Mouse (Mus musculus): Measurements from ENCODE around the gene Kif1b. TPM values are rescaled to one million over a fixed set of nuclear protein-coding genes. Genes with fewer than 3 reads are reported as not detected.
"Not testable (repeated sequence)": the region's sequence is repeated elsewhere in the genome, so short reads cannot be mapped to it uniquely, and the experiment has no call there.

The Kif1b gene
- polyA plus RNA-seq, 1 experiment from 2014 or later = 38.9 TPM

- Histone ChIP-seq H3K9ac (no peak overlapping the region), H3K4me1 (ENCODE audit: insufficient read depth) (no peaks in the 10 kb centered on the region), H3K4me3 (ENCODE audit: low read depth, low read length) (no peak overlapping the region), H3K27ac (ENCODE audit: low read depth) (no peak overlapping the region), H3K4me2 (no peak overlapping the region), H3K9me3 (ENCODE audit: low read depth, low read length) (no peaks in the 10 kb centered on the region), H3K27me3 (ENCODE audit: insufficient read depth, low read length) (no peaks in the 10 kb centered on the region), H3K36me3 (ENCODE audit: insufficient read depth) (0 out of 2 replicates have a peak, but pooled peaks cover 4% of the 10 kb centered on the region)
- ATAC-seq (ENCODE audit: insufficient read depth) (no peak), DNase-seq (no peak)
- no peak for TF ChIP-seq CTCF (IDR thresholded peaks at IDR 0.05; ENCODE audit: low read depth)
- 76% methylated on average over 6 of the region's 6 CpGs for WGBS
Observed at GRCm38 (mm10) chr4:149173661-149174060, 133.8 kb downstream of the Kif1b start.

GRCm38 (mm10) chr4:149172666-149173065 lies 134.8 kb downstream of the Kif1b start:
- no peak overlapping the region for H3K4me3 ChIP-seq (ENCODE audit: low read depth, low read length)
- TF ChIP-seq CTCF (IDR thresholded peaks at IDR 0.05; ENCODE audit: low read depth) = no peak
- 0 out of 2 replicates have a peak, but pooled peaks cover 4% of the 10 kb centered on the region for H3K36me3 ChIP-seq (ENCODE audit: insufficient read depth)
- no peaks in the 10 kb centered on the region for H3K27me3 ChIP-seq (ENCODE audit: insufficient read depth, low read length)
- 44% methylated on average over 2 of the region's 2 CpGs for WGBS
- H3K27ac ChIP-seq (ENCODE audit: low read depth) = peak overlapping the region; percentile 78
- H3K9ac ChIP-seq = no peak overlapping the region
- H3K4me1 ChIP-seq (ENCODE audit: insufficient read depth) = no peaks in the 10 kb centered on the region
- ATAC-seq (ENCODE audit: insufficient read depth) (peak; percentile 43; the same call in 1 of the 2 replicates), DNase-seq (peak; percentile 65)
- no peaks in the 10 kb centered on the region for H3K9me3 ChIP-seq (ENCODE audit: low read depth, low read length)
- no peak overlapping the region for H3K4me2 ChIP-seq

- Histone ChIP-seq H3K36me3 (ENCODE audit: insufficient read depth) (0 out of 2 replicates have a peak, but pooled peaks cover 2% of the 10 kb centered on the region), H3K27me3 (ENCODE audit: insufficient read depth, low read length) (no peaks in the 10 kb centered on the region), H3K27ac (ENCODE audit: low read depth) (peak overlapping the region; percentile 78; the same call in 1 of the 2 replicates), H3K4me2 (no peak overlapping the region), H3K9ac (no peak overlapping the region), H3K4me3 (ENCODE audit: low read depth, low read length) (no peak overlapping the region), H3K4me1 (ENCODE audit: insufficient read depth) (no peaks in the 10 kb centered on the region), H3K9me3 (ENCODE audit: low read depth, low read length) (no peaks in the 10 kb centered on the region)
- 76% methylated on average over 5 of the region's 5 CpGs for WGBS
- no peak for TF ChIP-seq CTCF (IDR thresholded peaks at IDR 0.05; ENCODE audit: low read depth)
- DNase-seq = no peak
- no peak for ATAC-seq (ENCODE audit: insufficient read depth)
Observed at GRCm38 (mm10) chr4:149172083-149172482, 135.4 kb downstream of the Kif1b start.

- H3K27ac ChIP-seq (ENCODE audit: low read depth) = no peak overlapping the region
Observed at GRCm38 (mm10) chr4:149171581-149171981, 135.9 kb downstream of the Kif1b start.

GRCm38 (mm10) chr4:149170394-149170931 lies 137.0 kb downstream of the Kif1b start:
- Histone ChIP-seq H3K4me3 (ENCODE audit: low read depth, low read length) (no peak overlapping the region), H3K4me1 (ENCODE audit: insufficient read depth) (no peaks in the 10 kb centered on the region), H3K9me3 (ENCODE audit: low read depth, low read length) (no peaks in the 10 kb centered on the region), H3K36me3 (ENCODE audit: insufficient read depth) (no peaks in the 10 kb centered on the region), H3K9ac (no peak overlapping the region), H3K4me2 (no peak overlapping the region), H3K27ac (ENCODE audit: low read depth) (no peak overlapping the region), H3K27me3 (ENCODE audit: insufficient read depth, low read length) (no peaks in the 10 kb centered on the region)
- DNase-seq (no peak), ATAC-seq (ENCODE audit: insufficient read depth) (no peak)
- 51% methylated on average over 7 of the region's 7 CpGs for WGBS
- TF ChIP-seq CTCF (IDR thresholded peaks at IDR 0.05; ENCODE audit: low read depth) = no peak

More at GRCm38 (mm10) chr4:149171581-149171981, 135.9 kb downstream of the Kif1b start:
- H3K9me3 ChIP-seq (ENCODE audit: low read depth, low read length) = no peaks in the 10 kb centered on the region
- DNase-seq (peak; percentile 38), ATAC-seq (ENCODE audit: insufficient read depth) (no peak)
- H3K36me3 ChIP-seq (ENCODE audit: insufficient read depth) = no peaks in the 10 kb centered on the region
- H3K4me2 ChIP-seq = no peak overlapping the region
- WGBS = 63% methylated on average over 5 of the region's 5 CpGs
- no peak for TF ChIP-seq CTCF (IDR thresholded peaks at IDR 0.05; ENCODE audit: low read depth)
- H3K27me3 ChIP-seq (ENCODE audit: insufficient read depth, low read length) = no peaks in the 10 kb centered on the region
- H3K9ac ChIP-seq = no peak overlapping the region
- no peaks in the 10 kb centered on the region for H3K4me1 ChIP-seq (ENCODE audit: insufficient read depth)
- no peak overlapping the region for H3K4me3 ChIP-seq (ENCODE audit: low read depth, low read length)

GRCm38 (mm10) chr4:149169926-149170325 lies 137.6 kb downstream of the Kif1b start:
- not testable (repeated sequence) for H3K9ac ChIP-seq; H3K4me2 ChIP-seq; ATAC-seq (ENCODE audit: insufficient read depth); H3K4me1 ChIP-seq (ENCODE audit: insufficient read depth); H3K36me3 ChIP-seq (ENCODE audit: insufficient read depth); DNase-seq; H3K9me3 ChIP-seq (ENCODE audit: low read depth, low read length); H3K27ac ChIP-seq (ENCODE audit: low read depth); H3K4me3 ChIP-seq (ENCODE audit: low read depth, low read length); H3K27me3 ChIP-seq (ENCODE audit: insufficient read depth, low read length)
- 69% methylated on average over 7 of the region's 8 CpGs for WGBS

GRCm38 (mm10) chr4:149168016-149168415 lies 139.5 kb downstream of the Kif1b start:
- H3K27me3 ChIP-seq (ENCODE audit: insufficient read depth, low read length) = no peaks in the 10 kb centered on the region
- no peak overlapping the region for H3K4me3 ChIP-seq (ENCODE audit: low read depth, low read length)
- peaks cover 17% of the 10 kb centered on the region for H3K36me3 ChIP-seq (ENCODE audit: insufficient read depth)
- DNase-seq (no peak), ATAC-seq (ENCODE audit: insufficient read depth) (no peak)
- TF ChIP-seq CTCF (IDR thresholded peaks at IDR 0.05; ENCODE audit: low read depth) = no peak
- H3K4me2 ChIP-seq = peak overlapping the region; percentile 95
- H3K9ac ChIP-seq = no peak overlapping the region
- no peak overlapping the region for H3K27ac ChIP-seq (ENCODE audit: low read depth)
- WGBS = 69% methylated on average over 2 of the region's 2 CpGs
- H3K4me1 ChIP-seq (ENCODE audit: insufficient read depth) = no peaks in the 10 kb centered on the region
- H3K9me3 ChIP-seq (ENCODE audit: low read depth, low read length) = no peaks in the 10 kb centered on the region

Data from lung, embryonic 14.5 days (tissue).